Mouse (Mus musculus) thymus, adult 2 months (tissue): ENCODE results near the gene Brd3. TPM values are rescaled to one million over a fixed set of nuclear protein-coding genes. Genes with fewer than 3 reads are reported as not detected.

Experiments used
- DNase-seq: peaks from one replicate; pipeline ENCODE4 v3.0.0; 2021
- H3K27ac ChIP-seq: fragments of 200-500 bp; 2 replicates; pipeline ENCODE4 v1.5.1; 2012; ENCODE audit warnings: low read length, control low read depth; ENCODE audit not compliant: control insufficient read depth, insufficient read depth
- H3K27me3 ChIP-seq: fragments of 200-500 bp; 2 replicates; pipeline ENCODE4 v1.6.1; 2012; ENCODE audit warnings: mild to moderate bottlenecking, low read length, moderate library complexity, mixed read lengths; ENCODE audit not compliant: control insufficient read depth, insufficient read depth
- H3K36me3 ChIP-seq: fragments of 200-500 bp; 2 replicates; pipeline ENCODE4 v1.6.1; 2012; ENCODE audit warnings: mild to moderate bottlenecking, low read length, moderate library complexity; ENCODE audit not compliant: control insufficient read depth, insufficient read depth
- H3K4me1 ChIP-seq: fragments of 200-500 bp; replicated peaks from 2 replicates; pipeline ENCODE4 v1.6.1; 2012; ENCODE audit warnings: low read length; ENCODE audit not compliant: control insufficient read depth, insufficient read depth
- H3K4me3 ChIP-seq: fragments of 200-500 bp; 2 replicates; pipeline ENCODE4 v1.5.1; 2012; ENCODE audit warnings: mild to moderate bottlenecking, low read length, control low read depth, moderate library complexity; ENCODE audit not compliant: control insufficient read depth, insufficient read depth
- CTCF ChIP-seq: fragments of 200-500 bp; IDR thresholded peaks from 2 replicates; pipeline ENCODE4 v1.5.1; 2012; ENCODE audit warnings: mild to moderate bottlenecking, control low read depth, low read length, moderate library complexity, borderline replicate concordance; ENCODE audit not compliant: control insufficient read depth, poor library complexity, insufficient read depth; ENCODE audit errors: extremely low read depth
- POLR2A ChIP-seq: fragments of 200-500 bp; IDR thresholded peaks from 2 replicates; pipeline ENCODE4 v1.6.1; 2012; ENCODE audit warnings: mild to moderate bottlenecking, low read length, control low read depth, moderate library complexity; ENCODE audit not compliant: control insufficient read depth, poor library complexity, insufficient read depth; ENCODE audit errors: extremely low read depth
- WGBS: fragments of 180-500 bp; shearing (Covaris S2); methylation state at CpG from one replicate; pipeline ENCODE4 v1.1.7; 2018; 5-methylcytosine and 5-hydroxymethylcytosine counted together
- polyA plus RNA-seq: library from polyadenylated mRNA; depleted of rRNA; stranded (reverse); fragments of >200 nt; gene quantifications from 2 replicates; pipeline ENCODE4 v1.2.3, GENCODE M21; 2012

The Brd3 gene
- polyA plus RNA-seq, 1 experiment: 53.5 TPM

GRCm38 (mm10) chr2:27415060-27415783, 92.2 kb downstream of the Brd3 start:
- Histone ChIP-seq H3K36me3 (no peaks in the 10 kb centered on the region), H3K27ac (no peak overlapping the region), H3K27me3 (no peaks in the 10 kb centered on the region), H3K4me1 (peaks cover 65% of the 10 kb centered on the region), H3K4me3 (no peak overlapping the region)
- TF ChIP-seq POLR2A (0 out of 2 replicates have a peak, but pooled peaks have one; percentile 24), CTCF (no peak)
- DNase-seq: no peak
- WGBS: 63% methylated on average over 11 of the region's 11 CpGs

DNA sequence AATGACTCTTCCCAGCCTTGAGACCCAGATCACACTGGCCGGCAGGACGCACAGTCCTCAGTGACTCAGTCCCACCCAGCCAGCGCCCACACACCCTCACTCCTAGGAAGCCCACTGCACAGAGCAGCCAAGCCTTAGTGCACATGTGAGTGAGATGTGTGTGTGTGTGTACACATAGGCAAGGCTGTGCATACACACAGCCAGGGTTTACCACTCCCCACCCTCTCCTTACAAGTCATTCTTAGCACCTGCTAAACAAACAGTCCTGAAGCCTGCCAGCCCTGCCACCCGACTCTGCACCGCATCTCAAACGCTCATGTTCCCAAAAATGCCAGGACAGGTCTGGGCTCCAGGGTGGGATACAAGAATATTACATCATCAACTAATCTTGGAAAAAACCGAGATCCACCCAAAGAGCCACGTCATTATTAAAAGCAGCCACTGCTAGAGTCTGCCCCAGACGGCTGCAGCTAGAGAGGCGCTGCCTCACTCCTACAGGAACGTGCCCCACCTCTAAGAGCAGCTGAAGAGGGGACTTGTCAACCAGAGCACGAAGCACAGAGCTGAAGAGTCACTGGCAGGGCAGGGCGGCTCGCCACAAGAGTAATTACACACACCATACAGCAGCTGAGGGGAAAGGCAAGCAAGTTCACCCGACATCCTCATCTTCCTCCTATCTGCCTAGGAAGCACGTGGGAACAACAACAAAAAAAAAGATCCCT, 93.4 kb downstream of the Brd3 start:
- WGBS: 44% methylated on average over 16 of the region's 16 CpGs
- Histone ChIP-seq H3K36me3 (no peaks in the 10 kb centered on the region), H3K27ac (no peak overlapping the region), H3K27me3 (no peaks in the 10 kb centered on the region), H3K4me1 (peaks cover 59% of the 10 kb centered on the region), H3K4me3 (no peak overlapping the region)
- DNase-seq: no peak
- TF ChIP-seq POLR2A: no peak
- TF ChIP-seq CTCF: no peak

GRCm38 (mm10) chr2:27413582-27413935, 93.9 kb downstream of the Brd3 start:
- no peak for DNase-seq
- no peaks in the 10 kb centered on the region for H3K36me3 ChIP-seq
- H3K4me1 ChIP-seq: peaks cover 53% of the 10 kb centered on the region
- TF ChIP-seq POLR2A: no peak
- TF ChIP-seq CTCF: no peak
- no peak overlapping the region for H3K4me3 ChIP-seq
- H3K27ac ChIP-seq: no peak overlapping the region
- H3K27me3 ChIP-seq: no peaks in the 10 kb centered on the region
- 84% methylated on average over 2 of the region's 2 CpGs for WGBS

GRCm38 (mm10) chr2:27412245-27412800, 95.1 kb downstream of the Brd3 start:
- TF ChIP-seq CTCF: no peak
- TF ChIP-seq POLR2A: no peak
- Histone ChIP-seq H3K36me3 (no peaks in the 10 kb centered on the region), H3K27me3 (no peaks in the 10 kb centered on the region), H3K4me3 (no peak overlapping the region), H3K27ac (peak overlapping the region; percentile 19; the same call in 1 of the 2 replicates), H3K4me1 (peaks cover 53% of the 10 kb centered on the region)
- WGBS: 65% methylated on average over 7 of the region's 7 CpGs
- no peak for DNase-seq

- peak; percentile 31 for DNase-seq
- H3K27me3 ChIP-seq: no peaks in the 10 kb centered on the region
- H3K27ac ChIP-seq: 0 out of 2 replicates have a peak overlapping the region, but pooled peaks have one; percentile 9
- TF ChIP-seq CTCF: no peak
- no peak overlapping the region for H3K4me3 ChIP-seq
- WGBS: 17% methylated on average over 8 of the region's 8 CpGs
- peaks cover 58% of the 10 kb centered on the region for H3K4me1 ChIP-seq
- H3K36me3 ChIP-seq: no peaks in the 10 kb centered on the region
These were observed 95.7 kb downstream of the Brd3 start for GRCm38 (mm10) chr2:27411688-27412174.

DNA sequence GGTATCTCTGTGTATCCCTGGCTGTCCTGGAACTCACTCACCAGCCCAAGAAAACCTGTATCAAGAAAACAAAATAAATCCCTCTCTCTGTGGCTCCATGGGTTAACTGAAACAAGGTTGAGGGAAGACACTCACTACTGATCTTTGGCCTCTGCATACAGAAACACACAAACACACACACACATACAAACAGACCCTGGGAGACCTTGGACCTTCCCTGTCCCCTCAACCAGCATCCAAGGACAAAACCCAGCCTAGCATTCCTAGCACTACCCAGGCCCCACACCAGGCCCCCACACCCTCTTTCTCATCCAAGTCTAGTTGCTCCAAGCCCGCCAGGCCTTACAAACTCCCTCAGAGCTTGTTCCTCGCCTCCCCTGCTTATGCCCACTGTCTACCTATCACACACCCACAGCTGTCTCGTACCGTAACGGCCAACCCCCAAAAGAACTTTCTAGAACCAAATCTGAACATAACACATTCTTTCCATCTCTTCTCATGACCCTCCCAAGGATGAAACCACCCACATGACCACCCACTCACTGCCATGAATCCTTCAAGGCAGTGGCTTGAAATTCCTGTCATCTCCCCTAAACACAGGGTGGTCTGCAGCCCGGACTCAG, 96.8 kb downstream of the Brd3 start:
- DNase-seq: no peak
- TF ChIP-seq POLR2A (no peak), CTCF (no peak)
- H3K27ac ChIP-seq: no peak overlapping the region
- no peak overlapping the region for H3K4me3 ChIP-seq
- peaks cover 55% of the 10 kb centered on the region for H3K4me1 ChIP-seq
- no peaks in the 10 kb centered on the region for H3K27me3 ChIP-seq
- H3K36me3 ChIP-seq: no peaks in the 10 kb centered on the region
- WGBS: 93% methylated on average over 6 of the region's 6 CpGs
